Mouse (Mus musculus) bone marrow, adult 2 months (tissue): ENCODE measurements around the gene Rgs12.

Source experiments
- CTCF ChIP-seq: fragments of 200-500 bp; IDR thresholded peaks from 2 replicates; pipeline ENCODE4 v1.5.1; 2011; ENCODE audit warnings: low read length, control low read depth; ENCODE audit not compliant: control insufficient read depth, insufficient read depth
- POLR2A ChIP-seq: fragments of 200-500 bp; IDR thresholded peaks from 2 replicates; pipeline ENCODE4 v1.6.1; 2011; ENCODE audit warnings: low read depth, mild to moderate bottlenecking, control low read depth, low read length, borderline replicate concordance; ENCODE audit not compliant: control insufficient read depth

GRCm38 (mm10) chr5:35005659-35006058 is 56.4 kb downstream of the Rgs12 start:
- no peak for TF ChIP-seq POLR2A
- TF ChIP-seq CTCF: no peak
